Mouse (Mus musculus) cerebellum, adult 8-10 months (tissue): ENCODE results near the gene Cacna2d3.

Experiments
- DNase-seq: peaks from one replicate; pipeline ENCODE4 v3.0.0; 2022

Gene Cacna2d3

GRCm38 (mm10) chr14:29382786-29383185 lies 338.9 kb downstream of the Cacna2d3 start:
- DNase-seq: no peak

DNA sequence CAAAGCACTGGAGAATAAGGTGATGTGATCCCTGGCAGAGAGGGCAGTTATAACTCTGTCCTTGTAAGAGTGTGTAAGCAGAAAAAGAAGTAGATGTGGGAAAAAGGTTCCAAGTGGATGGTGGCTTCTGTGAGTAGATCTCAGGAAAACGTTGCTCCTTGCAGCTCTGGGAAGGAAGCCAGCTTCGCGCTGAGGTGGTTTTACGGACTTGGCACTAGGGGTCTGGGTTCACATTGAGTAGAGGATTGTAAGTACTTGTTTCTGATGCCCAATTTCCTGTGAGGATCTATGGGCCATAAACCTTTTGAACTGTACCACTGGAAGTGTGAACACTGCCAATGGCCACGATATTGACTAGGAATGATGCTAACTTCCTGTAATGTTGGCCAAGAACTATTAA lies 354.8 kb downstream of the Cacna2d3 start:
- DNase-seq: no peak

- no peak for DNase-seq
These were observed 359.2 kb downstream of the Cacna2d3 start for GRCm38 (mm10) chr14:29362448-29362847.

DNA sequence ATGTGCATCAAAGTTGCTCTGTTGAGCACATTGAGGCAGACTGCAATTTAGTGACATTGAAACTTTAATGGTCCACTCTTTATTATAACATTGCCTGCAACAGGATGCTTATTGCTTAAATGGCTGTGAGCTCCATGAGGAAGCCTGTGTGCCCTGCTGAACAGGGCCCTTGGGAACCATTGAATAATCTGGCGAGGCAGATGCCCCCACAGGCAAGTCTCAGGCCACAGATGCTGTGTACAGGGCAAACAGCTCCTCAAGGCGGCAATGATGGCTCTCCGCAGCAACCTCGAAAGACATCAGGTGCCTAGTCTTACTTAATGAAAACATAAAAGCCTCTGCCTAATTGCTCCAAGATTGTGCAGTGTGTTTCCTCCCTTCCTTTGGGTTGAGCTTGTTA lies 371.0 kb downstream of the Cacna2d3 start:
- DNase-seq: no peak

GRCm38 (mm10) chr14:29341581-29341980 lies 380.1 kb downstream of the Cacna2d3 start:
- no peak for DNase-seq

DNA sequence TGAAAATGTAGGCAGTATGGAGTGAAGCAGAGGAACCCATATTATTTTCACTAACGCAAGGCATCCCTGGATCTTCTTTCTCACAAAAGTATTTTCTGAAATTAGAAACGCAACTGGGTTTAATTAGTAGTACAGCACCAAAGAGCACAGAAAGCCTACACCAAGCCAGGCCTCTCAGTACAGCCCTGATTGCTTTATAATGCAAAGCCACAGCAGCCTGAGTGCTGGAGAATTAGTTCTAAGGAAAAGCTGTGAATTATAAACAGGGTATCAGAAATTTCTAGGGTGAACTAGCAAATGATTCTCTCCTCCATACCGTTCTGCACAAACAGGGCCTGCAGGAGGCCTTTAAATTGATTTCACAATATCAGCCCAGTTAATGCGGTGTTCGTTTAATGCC lies 380.9 kb downstream of the Cacna2d3 start:
- no peak for DNase-seq

DNA sequence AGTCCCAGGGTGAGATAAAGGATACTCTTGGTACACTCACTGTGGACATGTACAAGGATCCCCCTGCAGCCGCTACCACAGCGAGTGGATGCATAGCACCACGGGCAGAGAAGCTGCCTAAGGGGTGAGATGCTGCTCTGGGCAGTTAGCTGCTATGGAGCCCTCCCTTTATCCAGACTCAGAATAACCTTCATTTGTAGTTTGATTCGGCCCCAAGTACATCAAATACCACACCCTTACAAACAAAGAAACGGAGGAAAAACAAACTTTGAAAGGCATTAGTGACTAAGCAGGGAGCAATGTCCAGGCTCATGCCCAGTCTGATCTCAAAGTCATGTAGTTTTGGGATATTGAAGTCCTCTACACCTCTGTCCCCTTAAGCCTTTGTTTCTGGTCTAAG lies 386.8 kb downstream of the Cacna2d3 start:
- no peak for DNase-seq

DNA sequence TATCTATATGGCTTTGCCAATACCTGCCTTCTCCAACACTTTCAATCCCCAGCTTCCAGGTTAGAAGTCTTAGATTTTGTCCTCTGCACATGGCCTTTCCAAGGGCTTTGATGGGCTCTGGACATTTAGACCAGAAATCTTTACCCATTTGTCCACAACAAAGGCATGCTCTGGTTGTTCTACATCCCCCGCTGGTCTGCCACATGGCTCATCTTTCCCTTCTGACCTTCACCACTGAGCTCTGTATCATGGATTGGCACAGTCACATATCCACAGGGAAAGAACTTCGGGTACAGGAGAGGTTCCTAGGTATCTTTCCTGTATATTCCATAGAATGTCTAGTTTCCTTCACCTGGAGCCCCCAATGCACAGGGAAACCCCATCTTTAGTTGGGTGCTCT lies 387.4 kb downstream of the Cacna2d3 start:
- peak; percentile 49 for DNase-seq

GRCm38 (mm10) chr14:29324430-29324782 lies 397.3 kb downstream of the Cacna2d3 start:
- peak; percentile 56 for DNase-seq

- no peak for DNase-seq
These were observed 397.8 kb downstream of the Cacna2d3 start for GRCm38 (mm10) chr14:29323718-29324429.

DNA sequence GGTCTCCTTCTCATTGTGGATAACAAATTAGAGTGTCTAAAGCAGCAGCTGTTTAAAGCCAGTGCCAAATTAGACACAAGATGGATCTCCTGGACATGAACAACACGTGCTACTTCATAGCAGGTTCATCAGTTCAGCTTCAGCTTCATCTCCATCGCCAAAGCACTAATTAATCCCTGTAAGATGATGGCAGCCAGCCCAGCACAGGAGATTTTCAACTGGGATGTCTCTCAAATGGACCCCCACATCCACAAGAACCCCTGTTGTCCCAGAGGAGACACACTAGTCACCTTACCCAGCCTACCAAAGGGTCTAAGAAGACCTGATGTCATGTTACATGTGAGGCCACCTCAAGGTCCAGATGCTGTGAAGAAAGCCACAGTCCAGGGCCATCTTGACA lies 408.2 kb downstream of the Cacna2d3 start:
- DNase-seq: no peak

DNA sequence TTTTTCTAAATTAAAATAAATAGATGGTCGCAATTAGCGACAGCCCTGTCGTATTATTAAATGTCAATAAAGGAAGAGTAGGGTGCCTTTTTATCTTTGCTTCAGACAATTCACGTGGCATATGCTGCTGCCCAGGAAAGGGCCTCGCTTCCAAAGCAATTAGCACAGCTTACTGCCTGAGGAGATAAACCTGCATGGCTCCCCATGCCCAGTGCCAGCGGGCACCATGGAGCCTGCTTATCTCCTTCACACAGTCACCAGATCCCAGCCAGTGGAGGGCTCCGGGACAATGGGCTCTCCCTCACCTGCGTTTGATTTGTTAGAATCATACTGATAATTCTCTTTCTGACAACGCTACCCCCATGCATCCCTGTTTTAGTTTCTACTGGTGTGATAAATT lies 416.0 kb downstream of the Cacna2d3 start:
- DNase-seq: peak; percentile 11

DNA sequence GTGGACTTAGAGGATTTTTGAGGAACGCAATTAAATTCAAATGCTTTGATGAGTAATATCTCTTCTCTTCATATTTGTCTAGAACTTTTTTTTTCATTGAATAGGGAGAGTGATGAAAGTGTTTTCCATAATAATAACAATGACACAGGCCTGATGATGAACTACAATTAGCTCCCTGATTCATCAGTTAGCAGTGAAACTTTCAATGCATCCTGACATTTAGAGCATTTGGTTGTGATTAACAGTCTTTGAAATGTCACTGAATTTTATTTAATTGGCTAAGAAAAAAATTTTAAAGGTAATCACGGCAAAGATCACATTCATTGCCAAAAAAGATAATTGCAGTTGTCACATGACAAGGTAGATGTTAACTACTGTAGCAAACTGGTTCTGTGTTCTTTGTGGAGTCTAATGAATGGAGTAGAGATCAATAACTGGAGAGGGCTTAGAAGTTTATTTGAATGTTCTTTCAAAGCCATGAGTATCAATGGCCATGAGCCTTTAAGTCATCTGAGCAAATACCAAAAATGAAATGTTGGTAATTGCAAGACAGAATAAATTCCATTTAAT lies 425.4 kb downstream of the Cacna2d3 start:
- DNase-seq: no peak

- no peak for DNase-seq
These were observed 442.8 kb downstream of the Cacna2d3 start for GRCm38 (mm10) chr14:29278901-29279300.

GRCm38 (mm10) chr14:29278401-29278800 lies 443.3 kb downstream of the Cacna2d3 start:
- DNase-seq: no peak

- no peak for DNase-seq
These were observed 444.0 kb downstream of the Cacna2d3 start for GRCm38 (mm10) chr14:29277701-29278100.

DNA sequence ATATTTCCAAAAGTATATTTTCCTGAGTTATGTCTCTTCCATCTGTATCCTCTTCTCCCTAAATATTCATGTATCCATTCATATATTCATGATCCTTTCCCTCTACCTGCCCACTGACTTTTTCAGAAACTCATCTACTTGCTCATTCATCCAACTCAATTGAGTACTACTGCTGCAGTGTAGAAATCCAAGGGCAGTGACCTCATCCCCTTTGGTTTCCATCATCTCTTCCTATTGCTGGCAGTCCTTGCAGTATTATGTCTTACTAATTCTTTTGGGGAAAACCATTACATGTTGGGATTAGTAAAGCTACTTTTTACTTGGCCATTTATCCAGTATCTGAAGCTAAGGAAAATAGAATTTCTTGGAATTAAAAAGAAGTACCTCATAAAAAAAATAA lies 447.8 kb downstream of the Cacna2d3 start:
- no peak for DNase-seq

GRCm38 (mm10) chr14:29270541-29270940 lies 451.1 kb downstream of the Cacna2d3 start:
- DNase-seq: no peak

- DNase-seq: no peak
These were observed 451.8 kb downstream of the Cacna2d3 start for GRCm38 (mm10) chr14:29269816-29270215.

- no peak for DNase-seq
These were observed 453.1 kb downstream of the Cacna2d3 start for GRCm38 (mm10) chr14:29268609-29269008.

- no peak for DNase-seq
These were observed 454.3 kb downstream of the Cacna2d3 start for GRCm38 (mm10) chr14:29267233-29267874.

DNA sequence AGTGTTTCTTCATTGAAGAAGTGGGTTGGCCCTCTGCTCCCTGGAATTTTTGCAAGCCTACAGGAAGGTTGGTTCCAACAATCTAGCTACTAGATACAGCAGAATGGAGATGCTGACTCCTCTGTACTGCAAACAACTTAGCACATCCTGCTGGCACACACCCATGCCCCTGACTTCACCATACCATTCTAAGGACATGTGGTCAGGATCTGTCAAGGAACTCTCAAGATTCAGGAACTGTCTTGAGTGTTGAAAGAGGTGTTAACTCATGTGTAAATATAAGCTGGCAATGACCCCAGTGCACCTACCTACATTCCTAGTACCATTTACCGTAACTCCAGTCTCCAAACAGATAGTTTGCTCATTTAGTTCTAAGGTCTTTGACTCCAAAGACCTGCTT lies 461.0 kb downstream of the Cacna2d3 start:
- no peak for DNase-seq

- no peak for DNase-seq
These were observed 478.1 kb downstream of the Cacna2d3 start for GRCm38 (mm10) chr14:29243516-29243915.

DNA sequence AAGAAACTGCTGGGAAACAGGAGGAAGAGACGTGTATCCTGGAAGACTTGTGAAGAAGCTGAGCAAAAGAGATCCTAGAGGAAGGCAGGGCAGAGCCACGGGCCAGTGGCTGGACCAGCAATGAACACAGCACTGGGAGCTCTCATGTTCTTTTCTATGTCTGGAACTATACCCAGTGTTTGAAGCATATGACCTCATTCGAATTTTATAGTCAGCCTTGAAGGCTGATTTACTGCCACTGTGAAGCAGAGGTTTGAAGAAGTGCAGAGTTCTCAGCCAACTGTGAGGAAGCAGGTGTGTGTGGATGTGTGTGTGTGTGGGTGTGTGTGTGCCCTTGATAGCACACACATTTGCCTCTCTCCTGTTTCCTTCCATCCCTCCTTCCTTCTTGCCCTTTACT lies 483.2 kb downstream of the Cacna2d3 start:
- no peak for DNase-seq
